Mouse (Mus musculus) midbrain, embryonic 14.5 days (tissue): Measurements from ENCODE around the gene Tmem208. TPM values are rescaled to one million over a fixed set of nuclear protein-coding genes. Genes with fewer than 3 reads are reported as not detected.

ENCODE experiments used
- ATAC-seq: fragments of 200-750 bp; cut with Nextera tagmentation; 2 replicates; pipeline ENCODE4 v1.8.0; 2017; ENCODE audit warnings: moderate number of reproducible peaks, moderate library complexity; ENCODE audit not compliant: low FRiP score, low TSS enrichment
- DNase-seq: peaks from one replicate; pipeline ENCODE4 v3.0.0-alpha.2; 2015
- H3K27ac ChIP-seq: fragments of 300-500 bp; sonication (generic); replicated peaks from 2 replicates; pipeline ENCODE4 v1.5.1; 2014; ENCODE audit warnings: mild to moderate bottlenecking, low read depth, low read length, moderate library complexity
- H3K27me3 ChIP-seq: fragments of 300-500 bp; sonication (generic); 2 replicates; pipeline ENCODE4 v1.6.1; 2014; ENCODE audit warnings: low read length, control low read depth, mixed read lengths; ENCODE audit not compliant: control insufficient read depth, insufficient read depth
- H3K36me3 ChIP-seq: fragments of 300-500 bp; sonication (generic); 2 replicates; pipeline ENCODE4 v1.6.1; 2014; ENCODE audit warnings: low read length, control low read depth; ENCODE audit not compliant: control insufficient read depth, insufficient read depth
- H3K4me1 ChIP-seq: fragments of 300-500 bp; sonication (generic); 2 replicates; pipeline ENCODE4 v1.6.1; 2014; ENCODE audit warnings: mild to moderate bottlenecking, antibody characterized with exemption, low read length, control low read depth; ENCODE audit not compliant: control insufficient read depth, insufficient read depth
- H3K4me2 ChIP-seq: fragments of 300-500 bp; sonication (generic); 2 replicates; pipeline ENCODE4 v1.6.1; 2014; ENCODE audit warnings: mild to moderate bottlenecking, low read length, moderate library complexity
- H3K4me3 ChIP-seq: fragments of 300-500 bp; sonication (generic); replicated peaks from 2 replicates; pipeline ENCODE4 v1.5.1; 2014; ENCODE audit warnings: low read depth, low read length
- H3K9ac ChIP-seq: fragments of 300-500 bp; sonication (generic); replicated peaks from 2 replicates; pipeline ENCODE4 v1.6.1; 2014; ENCODE audit warnings: mild to moderate bottlenecking, low read length, moderate library complexity
- H3K9me3 ChIP-seq: fragments of 300-500 bp; sonication (generic); 2 replicates; pipeline ENCODE4 v1.6.1; 2016; ENCODE audit warnings: low read length, control low read depth, mixed read lengths; ENCODE audit not compliant: control insufficient read depth
- WGBS: fragments of 180-500 bp; shearing (Covaris S2); extraction: QIAGEN DNeasy Blood & Tissue Kit; methylation state at CpG from one replicate; pipeline ENCODE4 v1.1.7; 2014; 5-methylcytosine and 5-hydroxymethylcytosine counted together
- polyA plus RNA-seq: library from polyadenylated mRNA; unstranded; fragments of >200 nt; fragmentation: Nextera tagmentation; extraction: Ambion mirVana; gene quantifications from 2 replicates; pipeline ENCODE4 v1.2.1, GENCODE M21; 2014

Tmem208 gene
- polyA plus RNA-seq, 1 experiment from 2014 or later = 122 TPM

- no peaks in the 10 kb centered on the region for H3K9me3 ChIP-seq
- ATAC-seq (no peak), DNase-seq (peak; percentile 29)
- no peak overlapping the region for H3K27ac ChIP-seq
- peak overlapping the region; percentile 68 for H3K4me3 ChIP-seq
- H3K4me1 ChIP-seq = peaks cover 28% of the 10 kb centered on the region
- H3K9ac ChIP-seq = peak overlapping the region; percentile 80; the same call in 1 of the 2 replicates
- 40% methylated on average over 7 of the region's 7 CpGs for WGBS
- H3K4me2 ChIP-seq = peak overlapping the region; percentile 91
- no peaks in the 10 kb centered on the region; the same call in 1 of the 2 replicates for H3K27me3 ChIP-seq
- H3K36me3 ChIP-seq = no peaks in the 10 kb centered on the region
Measured at GRCm38 (mm10) chr8:105350186-105350585, 24.0 kb downstream of the Tmem208 start.

- H3K4me2 ChIP-seq = no peak overlapping the region
- 75% methylated on average over 8 of the region's 8 CpGs for WGBS
- ATAC-seq (no peak), DNase-seq (no peak)
- H3K27me3 ChIP-seq = no peaks in the 10 kb centered on the region
- H3K9me3 ChIP-seq = no peaks in the 10 kb centered on the region
- H3K4me1 ChIP-seq = peaks cover 10% of the 10 kb centered on the region
- H3K4me3 ChIP-seq = no peak overlapping the region
- H3K27ac ChIP-seq = no peak overlapping the region
- H3K9ac ChIP-seq = no peak overlapping the region
- peaks cover 25% of the 10 kb centered on the region for H3K36me3 ChIP-seq
Measured at GRCm38 (mm10) chr8:105353583-105354135, 27.5 kb downstream of the Tmem208 start.

GRCm38 (mm10) chr8:105354549-105354948 is 28.4 kb downstream of the Tmem208 start:
- DNase-seq = no peak
- no peak overlapping the region for H3K27ac ChIP-seq
- H3K27me3 ChIP-seq = no peaks in the 10 kb centered on the region
- H3K9ac ChIP-seq = no peak overlapping the region
- H3K36me3 ChIP-seq = peaks cover 25% of the 10 kb centered on the region
- no peaks in the 10 kb centered on the region for H3K9me3 ChIP-seq
- ATAC-seq = no peak
- H3K4me1 ChIP-seq = peaks cover 10% of the 10 kb centered on the region
- 88% methylated on average over 4 of the region's 4 CpGs for WGBS
- H3K4me3 ChIP-seq = no peak overlapping the region
- no peak overlapping the region for H3K4me2 ChIP-seq

GRCm38 (mm10) chr8:105355179-105356024 is 29.2 kb downstream of the Tmem208 start:
- no peak for ATAC-seq
- H3K27ac ChIP-seq = no peak overlapping the region
- H3K9ac ChIP-seq = no peak overlapping the region
- peaks cover 3% of the 10 kb centered on the region; the same call in 1 of the 2 replicates for H3K4me1 ChIP-seq
- peaks cover 25% of the 10 kb centered on the region for H3K36me3 ChIP-seq
- no peaks in the 10 kb centered on the region for H3K9me3 ChIP-seq
- no peaks in the 10 kb centered on the region for H3K27me3 ChIP-seq
- no peak for DNase-seq
- 46% methylated on average over 26 of the region's 26 CpGs for WGBS
- H3K4me2 ChIP-seq = no peak overlapping the region
- H3K4me3 ChIP-seq = no peak overlapping the region

GRCm38 (mm10) chr8:105356681-105357080 is 30.5 kb downstream of the Tmem208 start:
- Histone ChIP-seq H3K4me1 (no peaks in the 10 kb centered on the region), H3K4me2 (no peak overlapping the region), H3K27me3 (no peaks in the 10 kb centered on the region), H3K27ac (no peak overlapping the region), H3K9me3 (no peaks in the 10 kb centered on the region), H3K4me3 (no peak overlapping the region), H3K9ac (no peak overlapping the region), H3K36me3 (peaks cover 25% of the 10 kb centered on the region)
- 88% methylated on average over 14 of the region's 14 CpGs for WGBS
- no peak for ATAC-seq
- DNase-seq = no peak

- H3K9ac ChIP-seq = no peak overlapping the region
- H3K4me1 ChIP-seq = no peaks in the 10 kb centered on the region
- H3K9me3 ChIP-seq = no peaks in the 10 kb centered on the region
- no peak overlapping the region for H3K4me3 ChIP-seq
- H3K27ac ChIP-seq = no peak overlapping the region
- ATAC-seq = peak; percentile 32; the same call in 1 of the 2 replicates
- no peak for DNase-seq
- H3K4me2 ChIP-seq = no peak overlapping the region
- WGBS = 59% methylated on average over 15 of the region's 15 CpGs
- no peaks in the 10 kb centered on the region for H3K27me3 ChIP-seq
- peaks cover 25% of the 10 kb centered on the region for H3K36me3 ChIP-seq
Measured at GRCm38 (mm10) chr8:105359208-105359607, 33.1 kb downstream of the Tmem208 start.

- Histone ChIP-seq H3K36me3 (peaks cover 25% of the 10 kb centered on the region), H3K27ac (no peak overlapping the region), H3K4me1 (no peaks in the 10 kb centered on the region), H3K4me2 (no peak overlapping the region), H3K27me3 (no peaks in the 10 kb centered on the region), H3K4me3 (no peak overlapping the region), H3K9me3 (no peaks in the 10 kb centered on the region), H3K9ac (no peak overlapping the region)
- peak; percentile 75 for DNase-seq
- WGBS = 46% methylated on average over 4 of the region's 4 CpGs
- ATAC-seq = peak; percentile 18; the same call in 1 of the 2 replicates
Measured at GRCm38 (mm10) chr8:105359646-105360045, 33.5 kb downstream of the Tmem208 start.

GRCm38 (mm10) chr8:105361751-105362702 is 35.9 kb downstream of the Tmem208 start:
- no peak overlapping the region for H3K27ac ChIP-seq
- 86% methylated on average over 12 of the region's 12 CpGs for WGBS
- H3K4me2 ChIP-seq = no peak overlapping the region
- peaks cover 12% of the 10 kb centered on the region; the same call in 1 of the 2 replicates for H3K36me3 ChIP-seq
- no peak overlapping the region for H3K4me3 ChIP-seq
- H3K9me3 ChIP-seq = no peaks in the 10 kb centered on the region
- ATAC-seq (no peak), DNase-seq (peak; percentile 40)
- no peaks in the 10 kb centered on the region for H3K4me1 ChIP-seq
- no peak overlapping the region for H3K9ac ChIP-seq
- H3K27me3 ChIP-seq = no peaks in the 10 kb centered on the region
